Mouse (Mus musculus): ENCODE data around the gene Cabp2. TPM values are rescaled to one million over a fixed set of nuclear protein-coding genes. Genes with fewer than 3 reads are reported as not detected.

Gene Cabp2
- not detected in 2 replicates for polyA plus RNA-seq (2012; rRNA removed)

DNA sequence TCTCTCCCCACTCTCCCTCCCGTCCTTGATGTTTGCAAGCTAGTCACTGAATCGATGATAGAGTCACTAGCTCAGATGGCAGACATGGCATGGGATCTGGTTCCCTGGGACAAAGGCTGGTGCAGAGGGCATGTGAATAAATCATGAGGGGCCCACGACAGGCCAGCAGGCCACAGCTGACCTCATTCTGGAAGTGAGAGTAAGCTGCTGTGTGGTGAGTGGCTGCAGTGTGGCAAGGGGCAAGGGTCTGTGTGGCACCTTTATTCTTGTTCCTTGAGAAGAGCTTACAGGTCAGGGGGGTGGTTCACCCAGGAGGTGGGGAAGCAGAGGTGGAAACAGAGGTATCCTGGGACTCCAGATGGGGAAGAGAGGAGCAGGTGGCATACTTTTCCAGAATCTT is at the start of gene Cabp2:
Cabp2 (plus strand) TSS at position 185 of the 400 bp plus-strand sequence.

GRCm38 (mm10) chr19:4037788-4038232 is 43.6 kb upstream of the Cabp2 start, which contains the start of gene Gstp1:
TSS of gene Gstp1 (minus strand) at chr19:4037985.

DNA sequence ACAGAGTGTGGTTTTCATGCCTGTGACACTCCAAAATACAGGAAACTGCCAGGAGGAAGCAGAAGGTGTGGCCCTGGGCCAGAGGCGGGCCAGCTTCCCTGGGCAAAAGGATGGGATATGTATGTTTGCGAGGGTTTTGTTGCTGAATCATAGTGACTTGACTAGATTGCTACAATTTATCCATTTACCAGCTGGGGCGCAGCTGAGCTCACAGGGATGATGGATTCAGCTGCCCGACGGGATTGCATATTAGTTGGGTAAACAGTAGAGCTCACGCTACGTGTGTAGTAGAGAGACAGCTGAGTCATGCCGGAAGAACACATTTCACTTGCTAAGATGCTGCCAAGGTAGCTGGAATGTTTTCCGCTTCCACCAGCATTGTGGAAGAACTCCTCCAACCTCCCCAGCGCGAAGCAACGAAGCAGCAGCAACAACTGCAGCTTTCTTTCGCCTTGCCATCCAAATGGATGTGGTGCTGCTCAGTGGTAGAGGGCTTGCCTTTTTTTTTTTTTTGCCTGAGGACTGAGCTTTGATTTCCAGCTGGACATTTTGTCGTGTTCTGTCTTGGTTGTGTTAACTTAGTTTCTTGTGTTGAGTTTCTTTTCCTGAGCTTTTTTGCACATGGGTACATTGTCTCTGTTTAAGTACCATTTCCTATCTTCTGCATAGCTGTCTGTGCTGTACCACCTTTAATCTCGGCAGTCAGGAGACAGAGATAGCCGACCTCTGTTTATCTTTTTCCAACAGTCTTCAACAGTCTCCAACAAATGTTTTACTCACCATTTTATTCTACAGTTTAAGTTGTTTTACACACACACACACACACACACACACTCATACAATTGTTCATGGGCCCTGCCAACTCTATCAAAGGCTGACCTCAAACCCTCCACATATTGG is 35.2 kb upstream of the Cabp2 start, which contains the start of gene Gstp2:
Gstp2 (minus strand) TSS at position 58 of the 900 bp plus-strand sequence.

DNA sequence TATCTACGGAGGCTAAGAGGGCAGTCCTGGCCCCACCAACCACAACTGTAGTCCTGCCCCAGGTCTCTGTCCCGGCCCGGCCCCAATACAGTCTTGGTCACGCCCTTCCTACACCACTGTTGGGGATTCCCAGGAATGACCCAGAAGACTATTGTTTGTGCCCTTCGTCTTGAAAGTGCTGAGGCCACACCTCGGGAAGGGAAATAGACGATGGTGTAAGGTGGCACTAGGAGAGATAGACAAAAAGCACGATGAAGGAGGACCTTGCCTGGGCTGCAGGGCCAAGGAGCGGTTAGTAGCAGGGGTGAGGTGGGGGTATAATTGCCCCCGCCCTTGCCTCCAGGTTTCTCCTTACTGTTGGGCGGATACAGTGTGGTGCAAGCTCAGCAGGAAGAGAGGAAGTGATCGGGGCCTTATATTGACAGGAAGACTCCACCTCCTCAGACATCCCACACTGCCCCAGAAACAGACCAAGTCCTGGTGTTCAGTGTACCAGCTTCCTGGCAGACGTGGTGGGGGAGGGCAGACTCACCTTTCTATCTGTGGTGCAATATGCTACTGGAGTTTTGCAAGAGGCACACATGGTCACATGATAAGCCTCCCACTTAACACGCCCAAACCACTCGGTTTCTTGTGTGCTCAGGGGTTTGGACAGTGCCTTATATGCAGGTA is 22.2 kb upstream of the Cabp2 start, which contains the start of gene Gstp3:
Gstp3 (minus strand) TSS at position 501 of the 672 bp plus-strand sequence.

GRCm38 (mm10) chr19:4096642-4097440 is 15.5 kb downstream of the Cabp2 start, which contains the start of gene Cdk2ap2:
TSS of gene Cdk2ap2 (plus strand) at chr19:4097182.

GRCm38 (mm10) chr19:4099837-4100717 is 18.7 kb downstream of the Cabp2 start, which contains the start of gene Pitpnm1:
TSS of gene Pitpnm1 (plus strand) at chr19:4099998.

DNA sequence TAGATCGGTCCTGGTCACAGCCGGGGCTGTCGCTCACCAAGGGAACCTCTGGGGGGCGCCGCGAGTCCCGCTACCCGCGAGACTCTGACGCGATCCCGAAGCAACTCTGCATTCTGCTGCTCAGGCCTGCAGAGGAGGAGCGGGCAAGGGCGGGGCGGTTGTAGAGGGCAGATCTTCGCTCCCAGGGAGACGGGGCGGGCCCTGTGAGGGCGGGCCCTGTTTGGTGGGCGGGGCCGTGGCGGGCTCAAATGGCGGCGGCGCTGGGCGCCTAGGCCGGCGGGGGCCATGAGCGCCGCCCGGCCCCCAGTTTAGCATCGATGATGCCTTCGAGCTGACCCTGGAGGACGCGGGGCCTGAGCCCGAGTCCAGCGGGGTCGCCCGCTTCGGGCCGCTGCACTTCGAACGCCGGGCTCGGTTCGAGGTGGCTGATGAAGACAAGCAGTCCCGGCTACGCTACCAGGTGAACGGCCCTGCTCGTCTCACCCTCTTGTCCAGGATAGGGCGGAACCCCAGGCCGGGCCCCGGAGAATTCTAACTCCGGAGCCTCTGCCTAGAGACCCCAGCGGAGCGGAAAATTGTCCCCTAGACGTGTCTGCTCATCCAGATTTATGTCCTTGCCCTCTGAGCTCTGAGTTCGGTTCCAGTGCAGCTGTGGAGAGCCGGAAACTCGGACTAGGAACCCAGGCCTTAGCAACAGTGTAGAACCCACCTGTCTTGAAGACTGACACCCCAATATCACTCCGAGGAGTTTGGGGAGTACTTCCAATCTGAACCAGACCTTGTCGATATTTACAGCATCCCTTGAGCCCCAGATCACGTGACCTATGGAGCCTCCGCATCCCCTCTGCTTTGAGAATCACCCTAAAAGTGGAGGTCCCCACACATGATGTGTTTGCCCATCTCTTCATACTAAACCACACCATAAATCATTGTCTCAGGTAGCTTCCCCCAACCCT is 44.6 kb downstream of the Cabp2 start, which contains the start of gene Aip:
Aip (minus strand) TSS at position 118 of the 956 bp plus-strand sequence.

Other genes with a start within 250 kb of the Cabp2 start
- 32.5 and 46.5 TPM in 2 replicates for gene Chka, start 229.8 kb upstream of the Cabp2 start, polyA plus RNA-seq (2012; rRNA removed)
- gene Tcirg1, start 174.4 kb upstream of the Cabp2 start, polyA plus RNA-seq (2012; rRNA removed): 67.3 and 72.2 TPM in 2 replicates
- 180 and 250 TPM in 2 replicates for gene Ndufs8, start 168.8 kb upstream of the Cabp2 start, polyA plus RNA-seq (2012; rRNA removed)
- gene Aldh3b1, start 151.8 kb upstream of the Cabp2 start, polyA plus RNA-seq (2012; rRNA removed): 2.0 TPM in 2 replicates
- gene Unc93b1, start 146.4 kb upstream of the Cabp2 start, polyA plus RNA-seq (2012; rRNA removed): 31.5 and 46.6 TPM in 2 replicates
- gene Aldh3b3, start 122.9 kb upstream of the Cabp2 start, polyA plus RNA-seq (2012; rRNA removed): 0.15 and 0.23 TPM in 2 replicates
- 32.2 and 43.3 TPM in 2 replicates for gene Aldh3b2, start 109.2 kb upstream of the Cabp2 start, polyA plus RNA-seq (2012; rRNA removed)
- gene Acy3, start 95.0 kb upstream of the Cabp2 start, polyA plus RNA-seq (2012; rRNA removed): 11.4 and 16.6 TPM in 2 replicates
- not detected in 2 replicates for gene Tbx10, start 88.8 kb upstream of the Cabp2 start, polyA plus RNA-seq (2012; rRNA removed)
- gene Nudt8, start 81.0 kb upstream of the Cabp2 start, polyA plus RNA-seq (2012; rRNA removed): 14.0 and 30.7 TPM in 2 replicates
- gene Gm49405, start 81.0 kb upstream of the Cabp2 start, polyA plus RNA-seq (2012; rRNA removed): 0.82 and 1.4 TPM in 2 replicates
- gene Doc2g, start 78.3 kb upstream of the Cabp2 start, polyA plus RNA-seq (2012; rRNA removed): 6.4 and 6.9 TPM in 2 replicates
- gene Ndufv1, start 68.8 kb upstream of the Cabp2 start, polyA plus RNA-seq (2012; rRNA removed): 125 and 129 TPM in 2 replicates
- 1,477 and 1,578 TPM in 2 replicates for gene Gstp1, start 43.6 kb upstream of the Cabp2 start, polyA plus RNA-seq (2012; rRNA removed)
- gene Gstp2, start 35.6 kb upstream of the Cabp2 start, polyA plus RNA-seq (2012; rRNA removed): 160 and 194 TPM in 2 replicates
- 1.6 and 1.9 TPM in 2 replicates for gene Gstp3, start 22.0 kb upstream of the Cabp2 start, polyA plus RNA-seq (2012; rRNA removed)
- 155 and 221 TPM in 2 replicates for gene Cdk2ap2, start 15.6 kb downstream of the Cabp2 start, polyA plus RNA-seq (2012; rRNA removed)
- 68.7 and 72.3 TPM in 2 replicates for gene Pitpnm1, start 18.4 kb downstream of the Cabp2 start, polyA plus RNA-seq (2012; rRNA removed)
- gene Aip, start 44.3 kb downstream of the Cabp2 start, polyA plus RNA-seq (2012; rRNA removed): 25.6 and 32.7 TPM in 2 replicates
- not detected in 2 replicates for gene Gpr152, start 58.2 kb downstream of the Cabp2 start, polyA plus RNA-seq (2012; rRNA removed)
- gene Cabp4, start 62.5 kb downstream of the Cabp2 start, polyA plus RNA-seq (2012; rRNA removed): not detected in 2 replicates
- gene Coro1b, start 67.0 kb downstream of the Cabp2 start, polyA plus RNA-seq (2012; rRNA removed): 140 and 142 TPM in 2 replicates
- gene Ptprcap, start 72.0 kb downstream of the Cabp2 start, polyA plus RNA-seq (2012; rRNA removed): 25.8 and 51.7 TPM in 2 replicates
- 37.1 and 39.1 TPM in 2 replicates for gene Rps6kb2, start 81.8 kb downstream of the Cabp2 start, polyA plus RNA-seq (2012; rRNA removed)
- gene Carns1, start 93.9 kb downstream of the Cabp2 start, polyA plus RNA-seq (2012; rRNA removed): 4.6 and 5.3 TPM in 2 replicates
- gene Tbc1d10c, start 109.7 kb downstream of the Cabp2 start, polyA plus RNA-seq (2012; rRNA removed): 1.5 and 5.0 TPM in 2 replicates
- gene Ppp1ca, start 110.5 kb downstream of the Cabp2 start, polyA plus RNA-seq (2012; rRNA removed): 202 and 205 TPM in 2 replicates
- gene Rad9a, start 120.1 kb downstream of the Cabp2 start, polyA plus RNA-seq (2012; rRNA removed): 8.0 and 9.5 TPM in 2 replicates
- 6.8 and 7.5 TPM in 2 replicates for gene Clcf1, start 132.7 kb downstream of the Cabp2 start, polyA plus RNA-seq (2012; rRNA removed)
- not detected in 2 replicates for gene AC109138.7, start 132.8 kb downstream of the Cabp2 start, polyA plus RNA-seq (2012; rRNA removed)
- gene Pold4, start 150.3 kb downstream of the Cabp2 start, polyA plus RNA-seq (2012; rRNA removed): 55.0 and 65.2 TPM in 2 replicates
- gene Ssh3, start 187.6 kb downstream of the Cabp2 start, polyA plus RNA-seq (2012; rRNA removed): 70.7 and 85.1 TPM in 2 replicates
- gene Ankrd13d, start 201.6 kb downstream of the Cabp2 start, polyA plus RNA-seq (2012; rRNA removed): 5.5 and 7.2 TPM in 2 replicates
- 54.8 and 71.4 TPM in 2 replicates for gene Grk2, start 224.6 kb downstream of the Cabp2 start, polyA plus RNA-seq (2012; rRNA removed)

Measured in stomach, adult 2 months (tissue).